Mouse (Mus musculus) kidney, postnatal 25 days (tissue): ENCODE results near the gene Tmem247.

ENCODE experiments used
- DNase-seq, 2 experiments: peaks; one replicate each; pipeline ENCODE4 v3.0.0; 2021; ENCODE audit warnings: mixed read lengths in 2 of 2

Gene Tmem247

GRCm38 (mm10) chr17:86917048-86917447, at the start of gene Tmem247:
Gene Tmem247, plus strand, starts transcription at chr17:86917348.
- DNase-seq: no peak

GRCm38 (mm10) chr17:86870586-86870985, 46.6 kb upstream of the Tmem247 start:
- no peak for DNase-seq

DNA sequence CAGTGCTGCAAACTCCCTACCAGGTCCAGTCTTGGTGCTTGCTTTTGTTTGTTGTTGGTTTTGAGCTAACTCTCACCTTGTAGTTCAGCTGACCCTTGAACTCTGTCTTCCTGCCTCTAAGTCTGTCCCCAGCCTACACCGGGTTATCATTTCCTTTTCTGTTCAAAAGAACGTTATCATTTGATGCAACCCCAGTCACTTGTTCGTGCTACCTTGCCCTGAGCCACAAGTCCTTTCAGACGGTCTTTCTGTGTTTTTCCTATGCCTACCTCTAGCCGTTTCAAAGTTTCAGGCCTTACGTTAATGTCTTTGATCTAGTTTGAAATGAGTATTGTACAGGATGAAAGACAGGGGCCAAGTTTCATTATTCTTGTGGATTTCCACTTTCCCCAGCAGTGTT, 44.5 kb upstream of the Tmem247 start:
- no peak for DNase-seq

- DNase-seq: no peak
These were observed 40.2 kb upstream of the Tmem247 start for GRCm38 (mm10) chr17:86876940-86877339.

GRCm38 (mm10) chr17:86877747-86878146, 39.4 kb upstream of the Tmem247 start:
- no peak for DNase-seq

GRCm38 (mm10) chr17:86880056-86880455, 37.1 kb upstream of the Tmem247 start:
- no peak for DNase-seq

- DNase-seq: no peak
These were observed 36.6 kb upstream of the Tmem247 start for GRCm38 (mm10) chr17:86880461-86881044.

GRCm38 (mm10) chr17:86895191-86895590, 22.0 kb upstream of the Tmem247 start:
- DNase-seq: no peak

DNA sequence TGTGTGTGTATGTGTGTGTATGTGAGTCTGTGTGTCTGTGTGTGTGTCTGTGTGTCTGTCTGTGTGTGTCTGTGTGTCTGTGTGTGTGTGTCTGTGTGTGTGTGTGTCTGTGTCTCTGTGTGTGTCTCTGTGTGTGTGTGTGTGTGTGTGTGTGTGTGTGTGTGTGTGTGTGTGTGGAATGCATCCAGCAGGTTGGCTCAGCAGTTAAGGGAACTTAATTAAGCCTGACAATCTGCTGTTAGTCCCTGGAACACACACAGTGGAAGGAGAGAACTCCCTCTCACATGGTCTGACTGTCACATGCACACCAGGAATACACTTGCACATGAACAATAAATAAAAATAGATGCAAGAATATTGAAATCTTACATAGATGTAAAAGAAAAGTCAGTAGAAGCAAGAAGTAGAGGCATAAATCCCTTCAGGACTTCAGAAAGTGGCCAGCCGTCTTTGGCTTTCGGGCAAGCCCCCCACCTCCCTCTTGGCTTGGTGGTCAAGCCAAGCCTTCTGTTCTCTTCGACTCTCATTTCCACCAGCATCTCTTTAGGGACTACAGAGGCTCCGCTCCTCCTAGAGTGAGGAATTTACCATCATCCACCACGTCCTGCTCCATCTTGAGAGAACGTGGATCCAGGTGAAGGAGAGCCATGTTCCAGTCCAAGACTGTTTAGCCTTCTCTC, 19.5 kb upstream of the Tmem247 start:
- DNase-seq: no peak

DNA sequence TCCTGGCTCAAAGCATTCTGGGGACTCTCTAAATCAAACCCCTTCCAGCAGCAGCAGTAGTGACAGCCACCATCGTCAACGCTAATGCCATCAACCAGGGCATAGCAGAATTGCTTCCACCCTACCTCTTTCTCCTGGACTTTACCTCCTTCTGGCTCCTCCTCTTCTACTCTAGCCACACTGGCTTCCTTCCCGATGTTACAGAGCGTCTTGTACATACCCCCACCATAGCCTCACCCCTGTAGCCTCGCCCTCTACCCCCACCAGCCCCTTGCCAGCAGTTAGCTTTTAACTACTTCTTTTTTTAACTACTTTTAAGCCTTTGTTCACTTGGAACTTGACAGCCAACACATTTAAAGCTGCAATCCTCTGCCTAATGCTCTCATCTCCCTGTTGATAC, 17.3 kb upstream of the Tmem247 start:
- DNase-seq: peak; percentile 37 to 74

GRCm38 (mm10) chr17:86900564-86900963, 16.6 kb upstream of the Tmem247 start:
- no peak for DNase-seq

DNA sequence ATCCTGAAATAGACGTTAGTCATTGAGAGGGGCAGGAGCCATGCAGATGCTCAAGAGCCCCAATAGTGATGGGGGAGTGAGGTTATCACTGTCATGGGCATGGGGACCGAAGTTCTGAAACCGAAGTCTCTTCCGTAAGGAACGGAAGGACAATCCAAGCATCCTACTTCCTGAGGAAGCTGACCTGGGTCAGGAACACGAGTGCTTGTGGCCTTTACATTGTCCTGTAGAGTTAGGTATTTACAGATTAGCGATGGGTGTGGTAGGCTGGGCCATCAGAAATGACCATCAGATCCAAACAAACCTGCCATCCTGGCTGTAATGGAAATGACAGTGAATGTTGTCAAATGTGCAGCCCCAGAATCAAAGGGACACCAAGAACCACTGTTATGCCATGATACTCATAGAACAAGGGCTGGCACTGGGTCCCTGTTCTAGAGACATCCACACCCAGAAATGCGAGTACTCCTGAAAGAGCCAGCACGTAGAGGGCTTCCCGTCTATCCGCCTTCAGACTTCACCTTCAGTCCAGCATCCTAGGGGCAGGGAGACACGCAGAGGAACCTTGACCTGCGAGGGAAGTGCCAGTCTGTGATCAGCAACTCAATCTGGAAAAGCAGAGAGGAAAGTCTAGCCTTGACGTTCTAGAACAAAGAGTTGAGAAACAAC, 14.6 kb upstream of the Tmem247 start:
- no peak for DNase-seq

DNA sequence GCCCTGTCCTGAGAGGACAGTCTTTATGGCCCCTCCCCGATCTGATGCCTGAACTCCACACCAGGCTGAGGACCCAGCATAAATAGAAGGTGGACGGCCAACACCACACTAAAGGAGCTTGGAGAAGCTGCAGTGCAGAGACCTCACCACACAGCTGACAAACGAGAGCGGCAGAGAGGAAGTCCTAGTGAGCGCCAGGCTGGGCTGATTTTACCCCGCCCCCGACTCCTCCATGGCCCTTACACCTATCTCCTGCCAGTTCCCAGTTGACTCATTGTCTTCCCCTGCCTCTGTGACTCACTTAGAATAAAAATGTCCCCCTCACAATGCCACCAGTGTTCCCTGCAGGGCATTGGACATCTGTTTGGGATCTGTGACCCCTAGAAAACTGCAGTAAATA, 13.6 kb upstream of the Tmem247 start:
- DNase-seq: peak in 1 of 2 experiments; percentile 31

GRCm38 (mm10) chr17:86904206-86904605, 12.9 kb upstream of the Tmem247 start:
- no peak for DNase-seq

DNA sequence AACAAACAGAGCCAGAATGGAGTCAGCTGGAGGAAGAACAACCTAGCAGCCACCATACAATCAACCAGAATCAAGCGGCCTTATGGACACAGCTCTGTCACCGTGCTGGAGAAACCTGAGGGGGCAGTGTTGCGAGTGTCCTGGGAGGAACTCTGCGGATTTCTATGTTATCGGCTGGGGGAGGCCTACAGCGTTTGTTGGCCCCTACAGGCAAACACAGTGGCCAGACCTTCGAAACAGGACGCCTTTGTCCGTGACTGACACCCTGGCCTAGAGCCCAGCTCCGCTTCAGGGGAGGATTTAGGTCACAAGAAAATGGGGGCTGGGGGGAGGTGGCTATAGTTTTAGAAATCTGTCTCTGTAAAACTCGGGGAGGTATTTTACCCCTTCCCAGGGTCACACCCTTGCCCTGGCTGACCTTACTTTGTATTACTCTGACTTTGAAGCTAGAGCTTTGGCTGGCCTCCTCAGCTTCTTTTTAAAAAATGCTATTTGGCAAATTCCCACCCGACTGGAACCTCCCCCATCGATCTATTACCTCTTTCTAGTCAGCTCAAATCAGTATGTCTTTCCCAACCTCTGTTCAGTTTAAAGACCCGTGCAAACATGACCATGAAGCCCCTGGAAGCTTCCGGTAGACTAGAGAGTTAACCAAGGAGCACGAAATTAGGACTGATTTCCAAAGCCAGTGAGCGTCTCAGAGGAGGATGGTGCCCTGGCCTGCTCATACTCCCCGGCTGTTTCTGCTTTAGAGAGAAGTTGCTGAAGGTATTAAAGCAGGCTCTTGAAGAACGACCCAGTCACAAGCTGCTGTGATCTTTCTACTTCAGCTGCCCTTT, 11.6 kb upstream of the Tmem247 start:
- DNase-seq: peak; percentile 26 to 55

DNA sequence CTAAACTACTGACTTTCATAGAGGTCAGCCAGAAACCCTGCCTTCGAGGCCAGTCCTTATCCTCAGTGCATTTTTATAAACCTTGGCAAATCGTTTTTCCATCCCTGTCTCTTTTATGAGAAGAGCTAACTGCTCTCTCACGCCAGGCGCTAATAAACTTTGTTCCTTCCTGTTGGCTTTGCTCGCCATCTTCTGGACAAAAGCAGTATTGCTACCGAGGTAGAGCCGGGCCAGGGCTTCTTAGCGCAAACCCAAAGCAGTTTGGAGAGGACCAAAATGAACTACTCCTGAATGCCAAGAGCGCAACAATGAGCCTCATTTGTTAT, 11.0 kb upstream of the Tmem247 start:
- DNase-seq: peak; percentile 79 to 93

GRCm38 (mm10) chr17:86906601-86907000, 10.5 kb upstream of the Tmem247 start:
- no peak for DNase-seq

DNA sequence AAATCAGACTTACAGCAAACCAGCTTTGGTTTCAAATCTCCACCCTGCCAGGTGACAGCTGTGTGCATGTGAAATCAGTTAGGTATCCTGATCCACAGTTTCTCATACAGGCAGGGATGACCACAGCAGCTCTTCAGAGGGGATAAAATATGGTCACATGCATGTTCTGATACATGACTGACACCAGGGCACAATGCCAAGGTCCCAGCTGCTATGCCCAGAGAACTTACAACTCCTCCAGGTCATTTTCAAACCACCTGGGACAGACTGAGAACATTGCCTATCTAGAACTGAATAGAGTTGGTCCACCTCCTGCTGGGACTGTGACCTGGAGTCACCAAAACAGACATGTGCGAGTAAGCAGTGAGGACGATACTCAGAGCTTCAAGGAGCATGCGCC, 10.1 kb upstream of the Tmem247 start:
- DNase-seq: no peak

DNA sequence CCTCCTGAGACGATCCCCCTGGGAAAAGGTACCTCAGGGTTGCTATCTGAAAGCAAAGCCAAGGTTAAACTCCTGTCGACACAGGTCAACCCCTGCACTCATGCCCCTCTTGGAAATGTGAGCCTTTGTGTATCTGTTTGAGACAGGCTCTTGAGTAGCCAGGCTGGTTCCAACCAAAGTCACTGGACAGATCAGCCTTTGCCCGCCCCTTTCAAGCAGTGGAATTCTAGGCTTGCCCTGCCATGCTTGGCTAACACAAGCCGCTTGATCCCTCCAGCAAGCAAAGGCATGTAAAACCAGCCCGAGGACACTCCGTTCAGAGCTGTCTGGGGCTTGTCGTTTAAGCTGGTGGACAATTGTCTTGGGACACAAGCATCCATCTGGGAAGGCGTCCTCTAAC, 8.8 kb upstream of the Tmem247 start:
- no peak for DNase-seq

DNA sequence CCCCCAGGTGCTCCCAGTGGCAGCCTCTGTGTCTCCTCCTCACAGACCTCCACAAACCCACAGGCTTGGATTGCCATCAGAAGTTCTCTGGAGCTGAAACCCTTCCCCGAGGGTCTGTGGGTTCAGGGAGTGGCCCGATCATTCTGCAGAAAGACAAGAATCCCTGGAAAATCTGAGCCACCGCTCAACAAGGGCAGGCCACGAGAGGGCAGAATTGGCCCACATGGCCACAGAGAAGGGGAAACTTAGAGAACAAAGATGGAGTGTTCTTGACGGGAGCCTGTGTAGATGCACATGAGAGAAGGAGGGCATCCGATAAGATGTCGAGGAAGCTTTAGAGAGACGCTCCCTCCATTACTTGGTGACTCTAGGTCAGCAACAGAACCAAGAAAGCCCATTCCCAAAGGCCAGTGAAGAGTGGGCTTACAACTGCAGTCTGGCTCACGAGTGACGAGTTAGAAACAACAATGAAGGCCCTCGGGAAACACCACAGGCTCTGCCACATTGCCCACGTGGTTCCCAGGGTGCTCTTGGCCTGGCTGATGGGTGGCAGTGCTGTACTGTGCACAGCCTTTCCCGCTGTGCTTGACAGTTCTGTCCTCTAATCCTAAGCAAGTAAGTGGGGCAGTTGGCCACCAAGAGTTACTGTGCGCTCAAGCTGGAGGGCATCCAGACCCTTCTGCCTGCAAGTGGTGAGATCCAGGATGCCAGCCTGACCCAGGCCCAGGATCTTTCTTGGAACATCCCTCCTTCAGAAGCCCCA, 7.2 kb upstream of the Tmem247 start:
- peak in 1 of 2 experiments; percentile 27 for DNase-seq

GRCm38 (mm10) chr17:86911261-86911660, 5.9 kb upstream of the Tmem247 start:
- no peak for DNase-seq

GRCm38 (mm10) chr17:86913003-86913607, 4.0 kb upstream of the Tmem247 start:
- no peak for DNase-seq
